Mouse (Mus musculus) urinary bladder, adult 18-20 months (tissue): ENCODE measurements around the gene 1700017B05Rik.
"Not testable (repeated sequence)": the region's sequence is repeated elsewhere in the genome, so short reads cannot be mapped to it uniquely, and the experiment has no call there.

Experiments
- DNase-seq, 2 experiments: peaks; one replicate each; pipeline ENCODE4 v3.0.0; 2022; ENCODE audit warnings: low spot score in 2 of 2, mixed read lengths in 2 of 2

The 1700017B05Rik gene

DNA sequence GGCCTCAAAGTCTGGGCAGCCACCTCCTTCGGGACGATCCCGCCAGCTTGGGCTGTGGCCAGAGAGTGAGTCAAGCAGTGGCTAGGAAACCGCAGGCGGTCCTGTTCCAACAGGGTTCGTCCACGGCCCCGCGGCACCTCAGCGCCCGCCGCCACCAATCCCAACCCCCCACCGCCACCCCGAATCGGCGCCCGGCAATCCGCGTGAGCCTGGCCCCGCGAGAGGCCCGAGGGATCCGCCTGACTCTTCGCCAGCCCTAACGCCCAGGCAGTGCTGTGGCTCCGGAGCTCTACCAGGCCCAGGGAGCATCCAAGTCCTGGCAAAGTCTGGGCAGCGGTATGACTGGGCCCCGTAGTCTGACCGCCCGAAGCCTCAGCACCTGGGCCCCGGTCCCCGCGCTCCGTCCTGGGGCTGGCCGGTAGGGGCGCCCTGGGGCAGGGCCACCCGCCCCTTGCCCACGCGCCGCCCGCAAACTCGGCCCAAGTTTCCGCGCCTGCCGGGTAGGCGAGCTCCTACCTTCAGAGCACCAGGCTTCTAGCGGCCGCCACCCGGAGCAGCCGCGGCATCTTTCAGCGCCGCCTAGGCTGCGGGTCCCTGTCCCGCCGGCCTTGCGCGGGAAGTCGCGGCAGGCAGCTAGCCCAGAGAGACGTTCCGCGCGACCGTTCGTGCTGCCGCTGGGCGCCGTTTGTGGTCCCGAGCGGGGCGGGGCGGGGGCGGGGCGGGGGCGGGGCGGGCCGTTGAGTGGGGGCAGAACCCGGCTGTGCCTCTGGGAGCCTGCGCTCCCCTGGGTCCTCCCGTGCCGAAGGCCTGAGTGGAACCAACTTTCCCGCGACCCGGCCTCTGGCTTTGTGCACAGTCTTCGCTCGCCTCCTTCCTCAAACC is at the start of gene 1700017B05Rik:
Gene 1700017B05Rik (minus strand): TSS at position 700 of the 882 bp plus-strand sequence.
- peak; percentile 50 to 72 for DNase-seq

- no peak for DNase-seq
Measured at GRCm38 (mm10) chr9:57310895-57311294, 48.5 kb upstream of the 1700017B05Rik start.

GRCm38 (mm10) chr9:57309353-57309752 is 46.9 kb upstream of the 1700017B05Rik start:
- no peak for DNase-seq

DNA sequence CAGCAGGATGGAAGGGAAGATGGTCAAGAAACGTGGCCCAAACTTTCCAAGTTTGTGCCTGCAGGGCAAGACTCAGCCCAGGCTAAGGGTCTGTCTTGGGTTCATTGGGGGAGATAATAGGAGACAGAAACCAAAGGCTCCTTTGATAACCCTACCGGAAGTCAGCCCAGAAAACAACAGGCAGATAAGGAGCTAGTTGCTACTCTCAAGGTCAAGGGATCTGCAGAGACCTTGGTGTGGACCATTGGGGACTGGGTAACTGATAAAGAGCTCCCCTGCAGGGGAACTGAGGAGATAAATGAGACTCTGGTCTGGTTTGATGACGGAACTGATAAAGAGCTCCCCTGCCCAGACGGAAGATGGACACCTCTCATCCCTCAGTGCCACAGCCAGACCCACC is 45.0 kb upstream of the 1700017B05Rik start:
- no peak for DNase-seq

DNA sequence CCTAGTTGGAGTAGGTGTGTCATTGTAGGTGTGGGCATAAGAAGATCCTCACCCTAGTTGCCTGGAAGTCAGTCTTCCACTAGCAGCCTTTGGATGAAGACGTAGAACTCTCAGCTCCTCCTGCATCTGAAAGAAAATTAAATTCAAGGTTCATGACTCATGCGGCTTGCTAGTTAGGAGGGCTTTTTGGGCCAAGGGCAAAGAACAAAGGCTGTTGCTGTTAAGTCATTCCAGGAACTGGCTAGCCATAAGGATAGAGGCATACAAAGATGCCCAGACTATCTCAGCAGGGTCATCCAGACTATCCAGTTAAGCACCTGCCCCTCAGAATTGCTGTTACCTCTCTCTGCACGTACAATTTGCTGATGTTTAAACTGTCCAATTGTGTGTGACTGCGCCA is 42.3 kb upstream of the 1700017B05Rik start:
- DNase-seq, result not testable (repeated sequence)

DNA sequence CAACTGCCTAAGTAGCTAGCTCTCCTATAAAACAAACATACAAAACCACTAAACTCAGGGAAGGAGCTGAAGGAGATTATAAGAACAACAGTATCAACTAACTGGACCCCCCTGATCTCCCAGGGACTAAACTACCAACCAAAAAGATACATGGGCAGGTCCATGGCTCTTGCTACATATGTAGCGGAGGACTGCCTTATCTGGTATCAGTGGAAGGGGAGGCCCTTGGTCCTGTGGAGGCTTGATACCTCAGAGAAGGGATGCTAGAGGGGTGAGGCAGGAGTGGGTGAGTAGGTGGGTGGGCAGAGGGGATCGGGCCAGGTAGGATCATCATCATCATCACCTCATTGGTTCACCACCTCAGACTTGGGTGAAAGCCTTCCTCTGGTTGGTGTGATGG is 41.8 kb upstream of the 1700017B05Rik start:
- no peak for DNase-seq

DNA sequence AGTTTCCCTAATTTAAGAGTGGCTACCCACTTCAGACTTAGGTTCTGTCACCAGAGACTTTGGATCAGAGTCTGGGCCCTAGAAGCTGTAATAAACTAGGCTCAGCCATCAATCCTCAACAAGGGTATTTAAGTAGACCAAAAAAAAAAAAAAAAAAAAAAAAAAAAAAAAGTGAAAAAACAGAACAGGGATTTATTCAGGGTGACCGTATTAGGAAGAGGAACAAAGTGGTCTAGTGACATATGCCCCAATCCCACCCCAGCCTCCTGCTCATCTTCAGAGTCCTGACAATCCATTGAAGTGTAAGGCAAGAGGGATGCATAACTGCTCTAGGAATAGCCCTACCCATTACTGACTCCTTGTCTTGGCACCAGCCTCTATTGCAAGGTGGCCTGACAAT is 40.9 kb upstream of the 1700017B05Rik start:
- DNase-seq, result no peak

DNA sequence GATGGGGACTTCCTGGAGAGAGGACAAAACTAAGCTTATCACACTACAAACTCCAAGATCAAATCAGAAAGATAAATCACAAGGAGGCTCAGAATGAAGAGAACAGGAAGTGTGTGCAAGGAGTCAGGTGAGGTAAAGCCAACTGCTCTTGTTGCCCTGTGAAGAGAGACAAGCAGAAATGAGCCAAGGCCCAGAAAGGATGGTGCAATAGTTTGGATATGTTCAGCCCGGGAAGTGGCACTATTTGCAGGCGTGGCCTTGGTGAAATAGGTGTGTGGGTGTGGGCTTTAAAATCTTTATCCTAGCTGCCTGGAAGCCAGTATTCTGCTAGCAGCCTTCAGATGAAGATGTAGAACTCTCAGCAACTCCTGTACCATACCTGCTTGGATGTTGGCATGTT is 38.4 kb upstream of the 1700017B05Rik start:
- no peak for DNase-seq

GRCm38 (mm10) chr9:57299790-57300477 is 37.5 kb upstream of the 1700017B05Rik start:
- DNase-seq, result no peak

GRCm38 (mm10) chr9:57297938-57298337 is 35.5 kb upstream of the 1700017B05Rik start:
- no peak for DNase-seq

- DNase-seq, result no peak
Measured at GRCm38 (mm10) chr9:57296277-57296676, 33.9 kb upstream of the 1700017B05Rik start.

- DNase-seq, result no peak
Measured at GRCm38 (mm10) chr9:57295666-57296065, 33.3 kb upstream of the 1700017B05Rik start.

GRCm38 (mm10) chr9:57294905-57295304 is 32.5 kb upstream of the 1700017B05Rik start:
- no peak for DNase-seq

DNA sequence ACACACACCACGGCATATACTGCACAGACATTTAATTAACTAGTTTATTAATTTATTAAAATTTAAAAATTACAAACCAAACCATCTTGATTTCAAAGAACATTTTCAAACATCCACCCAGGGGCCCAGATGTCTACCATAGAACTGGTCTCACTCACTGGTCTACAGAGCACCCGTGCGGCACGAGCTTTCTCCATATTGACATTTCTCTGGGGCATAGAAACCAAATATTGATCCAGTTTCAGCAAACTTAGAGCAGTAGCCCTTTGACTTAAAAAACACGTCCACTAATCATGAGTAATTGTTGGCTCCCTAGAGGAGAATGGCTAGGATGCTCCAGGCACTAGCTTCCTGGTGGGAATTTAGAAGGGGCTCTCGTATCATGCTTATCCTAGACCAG is 24.8 kb upstream of the 1700017B05Rik start:
- no peak for DNase-seq

DNA sequence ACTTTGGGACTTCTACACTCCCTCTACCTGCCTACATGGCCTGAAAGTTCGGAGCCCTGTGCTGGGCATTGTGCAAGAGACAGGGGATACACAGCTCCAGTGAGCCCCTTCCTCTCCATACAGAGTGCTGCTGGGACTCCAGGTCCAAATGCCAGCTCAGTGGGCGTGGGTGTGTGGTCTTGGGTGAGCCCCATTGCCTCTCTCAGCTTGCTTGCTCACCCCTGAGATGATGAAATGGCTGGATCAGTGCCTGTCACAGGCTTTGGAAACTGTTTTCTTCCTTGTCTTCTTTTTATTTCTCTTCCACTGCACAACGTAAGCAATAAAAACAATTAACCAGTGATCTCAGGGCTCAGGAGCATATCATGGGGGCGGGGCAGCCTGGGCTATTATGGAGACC is 20.9 kb upstream of the 1700017B05Rik start:
- DNase-seq, result no peak

DNA sequence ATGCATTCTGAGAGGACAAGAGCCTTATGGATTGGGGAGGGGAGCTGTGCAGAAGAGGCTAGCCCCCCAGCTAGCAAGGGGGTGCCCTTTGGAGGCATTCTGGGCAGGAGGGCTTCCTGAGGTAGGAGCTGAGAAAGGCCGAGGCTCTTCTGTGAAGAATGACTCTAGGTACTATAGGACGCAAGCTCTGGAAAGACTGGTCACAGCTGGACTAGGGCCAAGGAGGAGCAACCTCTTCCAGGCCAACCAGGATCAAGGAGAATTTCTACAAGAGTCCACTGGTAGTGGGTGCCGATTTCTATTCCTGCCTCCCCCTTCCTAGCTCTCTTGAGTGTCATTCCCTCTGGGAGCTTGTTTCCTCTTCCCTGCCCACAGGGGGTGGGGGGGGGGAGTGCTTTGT is 20.3 kb upstream of the 1700017B05Rik start:
- DNase-seq, result no peak

GRCm38 (mm10) chr9:57281549-57281948 is 19.1 kb upstream of the 1700017B05Rik start:
- no peak for DNase-seq

DNA sequence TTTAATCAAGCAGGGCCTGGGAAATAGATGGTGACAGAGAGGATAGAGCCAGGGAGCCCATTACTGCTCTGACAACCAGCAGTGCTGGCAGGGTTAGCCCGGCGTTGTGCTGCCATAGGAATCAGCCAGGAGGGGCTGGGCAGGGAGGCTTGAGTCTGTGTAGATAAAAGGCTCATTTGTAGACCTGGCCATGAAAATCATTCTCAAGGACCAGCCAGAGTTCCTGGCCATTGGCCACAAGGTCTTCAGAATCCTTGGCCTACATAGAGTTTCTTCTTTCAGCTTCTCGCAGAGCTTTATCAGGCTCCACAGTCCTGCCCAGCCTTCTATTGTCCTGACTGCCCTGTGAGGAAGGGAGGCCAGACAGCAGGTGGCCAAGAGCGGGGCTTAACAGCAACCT is 17.0 kb upstream of the 1700017B05Rik start:
- no peak for DNase-seq

GRCm38 (mm10) chr9:57278268-57278667 is 15.9 kb upstream of the 1700017B05Rik start:
- no peak for DNase-seq

DNA sequence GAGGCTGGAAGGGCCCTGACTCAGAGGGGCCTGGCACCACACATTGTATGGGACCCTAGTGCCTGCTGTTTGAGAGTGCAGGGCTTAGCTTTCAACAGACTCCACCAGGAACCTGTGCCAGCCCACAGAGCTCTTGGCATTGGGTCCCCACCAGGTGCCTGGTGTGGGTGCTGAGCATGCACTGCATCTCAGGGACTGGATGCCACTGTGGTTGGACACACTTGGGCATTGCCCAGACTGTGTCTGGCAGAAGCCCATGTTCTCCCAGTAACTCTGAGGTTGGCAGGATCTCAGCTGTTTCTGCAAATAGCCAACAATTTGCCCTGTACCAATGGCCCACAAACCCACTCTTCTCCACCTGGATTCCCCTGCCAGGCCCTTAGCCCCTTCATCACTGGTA is 13.9 kb upstream of the 1700017B05Rik start:
- no peak for DNase-seq

DNA sequence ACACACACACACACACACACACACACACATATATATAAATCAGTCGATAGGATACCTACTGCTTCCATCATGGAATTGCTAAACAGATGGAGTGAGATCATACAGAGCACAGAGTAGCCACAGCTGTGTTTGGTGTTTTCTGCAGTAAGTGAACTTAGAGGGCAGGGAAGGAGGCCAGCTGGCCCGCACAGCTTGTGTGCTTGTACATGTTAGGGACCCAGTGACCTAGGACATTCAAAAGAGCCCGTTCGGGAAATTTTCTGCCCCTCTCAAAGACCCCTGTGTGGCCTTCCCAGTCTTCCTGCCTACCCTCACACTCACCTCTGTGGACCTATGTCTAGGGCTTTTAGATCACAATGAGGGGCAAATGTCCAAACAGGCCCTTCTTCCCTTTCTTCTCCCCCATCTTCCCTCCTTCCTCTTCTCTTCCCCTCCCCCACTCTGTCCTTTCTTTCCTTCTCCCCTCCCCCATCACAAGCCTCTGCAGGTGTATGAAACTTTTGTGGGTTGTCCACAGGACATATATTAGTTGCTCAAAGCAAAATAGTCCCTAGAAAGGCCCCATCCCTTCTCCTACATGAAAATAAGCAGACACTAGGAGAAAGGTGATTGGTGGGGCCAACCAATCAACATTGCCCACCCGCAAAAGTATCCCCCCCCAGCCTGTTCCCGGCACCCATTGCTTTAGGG is 11.5 kb upstream of the 1700017B05Rik start:
- DNase-seq, result no peak
